Mouse (Mus musculus): ENCODE results near the gene Ccdc148. TPM values are rescaled to one million over a fixed set of nuclear protein-coding genes. Genes with fewer than 3 reads are reported as not detected.

The Ccdc148 gene
- total and polyA plus RNA-seq, 3 experiments: not detected

- Histone ChIP-seq H3K27ac (ENCODE audit: control insufficient read depth, low read depth, low read length) (no peak overlapping the region), H3K79me2 (ENCODE audit: control insufficient read depth, insufficient read depth, low read length, poor library complexity) (no peaks in the 10 kb centered on the region), H3K36me3 (ENCODE audit: control insufficient read depth in 1 of 2, insufficient read depth in 2 of 2, low read length in 2 of 2) (no peaks in the 10 kb centered on the region), H3K9ac (ENCODE audit: control insufficient read depth, low read depth, low read length, poor library complexity, severe bottlenecking) (no peak overlapping the region), H3K9me3 (replicated peaks; ENCODE audit: insufficient read depth, low read length) (no peaks in the 10 kb centered on the region), H3K4me1 (ENCODE audit: control insufficient read depth in 1 of 2, insufficient read depth in 2 of 2, low read length in 2 of 2) (no peaks in the 10 kb centered on the region), H3K4me3 (ENCODE audit: control insufficient read depth in 1 of 2, insufficient read depth in 1 of 2, low read depth in 2 of 2, low read length in 2 of 2) (no peak overlapping the region), H3K27me3 (ENCODE audit: control insufficient read depth in 1 of 2, insufficient read depth in 2 of 2, low read length in 2 of 2) (no peaks in the 10 kb centered on the region)
- TF ChIP-seq TCF12 (IDR thresholded peaks at IDR 0.05; ENCODE audit: low read depth, low read length) (no peak), RCOR1 (IDR thresholded peaks at IDR 0.05; ENCODE audit: low read depth, low read length) (no peak), ZMIZ1 (IDR thresholded peaks at IDR 0.05; ENCODE audit: low read depth, low read length) (no peak), MAX (IDR thresholded peaks at IDR 0.05; ENCODE audit: low read length) (no peak), BHLHE40 (IDR thresholded peaks at IDR 0.05; ENCODE audit: borderline replicate concordance, low read depth, low read length) (no peak), TBP (IDR thresholded peaks at IDR 0.05; ENCODE audit: low read depth, low read length) (no peak), SIN3A (IDR thresholded peaks at IDR 0.05; ENCODE audit: low read length) (no peak), CHD1 (IDR thresholded peaks at IDR 0.05; ENCODE audit: low read depth, low read length) (no peak), MYC (IDR thresholded peaks at IDR 0.05; ENCODE audit: low read depth, low read length) (no peak), NELFE (IDR thresholded peaks at IDR 0.05; ENCODE audit: low read depth, low read length) (no peak), MAFK (IDR thresholded peaks at IDR 0.05; ENCODE audit: borderline replicate concordance, low read depth, low read length) (no peak), ETS1 (IDR thresholded peaks at IDR 0.05; ENCODE audit: low read depth, low read length) (no peak), ZKSCAN1 (IDR thresholded peaks at IDR 0.05; ENCODE audit: low read depth, low read length) (no peak), E2F4 (IDR thresholded peaks at IDR 0.05; ENCODE audit: borderline replicate concordance, low read depth, low read length) (no peak), JUND (IDR thresholded peaks at IDR 0.05; ENCODE audit: low read depth, low read length) (no peak)
- DNase-seq (ENCODE audit: low read depth, low spot score): no peak
These were observed 11.1 kb upstream of the Ccdc148 start for GRCm38 (mm10) chr2:59171533-59171932.

DNA sequence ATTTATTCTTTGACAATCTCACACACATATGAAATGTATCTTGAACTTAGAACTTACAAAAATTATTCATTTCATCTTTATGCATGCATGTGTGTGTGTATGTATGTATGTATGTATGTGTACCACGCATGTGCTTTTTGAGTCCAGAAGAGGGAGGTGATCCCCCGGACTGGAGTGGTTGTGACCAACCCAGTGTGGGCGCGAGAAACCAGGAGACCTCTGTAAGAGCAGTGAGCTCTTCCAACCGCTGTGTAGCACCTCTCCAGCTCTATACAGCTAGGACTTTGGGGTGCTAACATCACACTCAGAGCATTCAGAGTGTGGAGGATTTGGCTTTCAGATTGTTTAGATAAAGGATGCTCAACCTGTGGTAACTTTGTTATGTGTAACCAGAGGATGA, 10.1 kb upstream of the Ccdc148 start:
- H3K27me3 ChIP-seq (ENCODE audit: control insufficient read depth in 1 of 2, insufficient read depth in 2 of 2, low read length in 2 of 2): no peaks in the 10 kb centered on the region
- H3K27ac ChIP-seq (ENCODE audit: control insufficient read depth, low read depth, low read length): no peak overlapping the region
- H3K79me2 ChIP-seq (ENCODE audit: control insufficient read depth, insufficient read depth, low read length, poor library complexity): no peaks in the 10 kb centered on the region
- H3K4me3 ChIP-seq (ENCODE audit: control insufficient read depth in 1 of 2, insufficient read depth in 1 of 2, low read depth in 2 of 2, low read length in 2 of 2): no peak overlapping the region
- no peak overlapping the region for H3K9ac ChIP-seq (ENCODE audit: control insufficient read depth, low read depth, low read length, poor library complexity, severe bottlenecking)
- H3K36me3 ChIP-seq (ENCODE audit: control insufficient read depth in 1 of 2, insufficient read depth in 2 of 2, low read length in 2 of 2): no peaks in the 10 kb centered on the region
- H3K9me3 ChIP-seq (replicated peaks; ENCODE audit: insufficient read depth, low read length): no peaks in the 10 kb centered on the region
- H3K4me1 ChIP-seq (ENCODE audit: control insufficient read depth in 1 of 2, insufficient read depth in 2 of 2, low read length in 2 of 2): no peaks in the 10 kb centered on the region
- DNase-seq (ENCODE audit: low read depth, low spot score): no peak
- TF ChIP-seq E2F4 (IDR thresholded peaks at IDR 0.05; ENCODE audit: borderline replicate concordance, low read depth, low read length) (no peak), USF2 (IDR thresholded peaks at IDR 0.05; ENCODE audit: borderline replicate concordance in 1 of 2, insufficient read depth in 1 of 2, low read depth in 1 of 2, low read length in 2 of 2) (no peak), ZC3H11A (IDR thresholded peaks at IDR 0.05; ENCODE audit: low read depth, low read length) (no peak), NELFE (IDR thresholded peaks at IDR 0.05; ENCODE audit: low read depth, low read length) (no peak), ETS1 (IDR thresholded peaks at IDR 0.05; ENCODE audit: low read depth, low read length) (no peak), TCF12 (IDR thresholded peaks at IDR 0.05; ENCODE audit: low read depth, low read length) (no peak)

Data from MEL (cell line).